Mouse (Mus musculus) layer of hippocampus, adult 11-12 months (tissue): ENCODE measurements around the gene Mecom.

Source experiments
- DNase-seq: peaks from one replicate; pipeline ENCODE4 v3.0.0; 2022; ENCODE audit warnings: low spot score

The Mecom gene

GRCm38 (mm10) chr3:30207431-30207830 lies 340.4 kb downstream of the Mecom start:
- no peak for DNase-seq

DNA sequence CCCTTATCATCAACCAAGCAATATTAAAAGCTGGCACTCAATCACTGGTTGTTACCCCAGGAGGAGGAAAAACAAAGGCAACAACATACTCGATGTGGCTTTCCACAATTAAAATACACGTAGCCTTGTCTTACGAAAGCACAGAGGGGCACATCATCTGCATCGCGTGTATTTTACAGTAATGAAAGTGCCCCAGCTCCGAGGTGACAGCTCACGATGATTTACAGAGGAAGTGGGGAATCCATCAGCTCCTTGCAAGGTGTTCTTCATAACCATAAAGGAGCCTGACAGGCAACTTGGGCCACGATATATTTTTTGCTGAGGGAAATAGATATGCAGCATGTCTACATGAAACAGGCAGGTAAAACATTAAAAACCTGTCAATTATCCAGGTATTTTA lies 341.7 kb downstream of the Mecom start:
- no peak for DNase-seq

- DNase-seq, result no peak
Measured at GRCm38 (mm10) chr3:30203764-30204163, 344.0 kb downstream of the Mecom start.

- no peak for DNase-seq
Measured at GRCm38 (mm10) chr3:30198854-30199253, 349.0 kb downstream of the Mecom start.

- DNase-seq, result no peak
Measured at GRCm38 (mm10) chr3:30198227-30198626, 349.6 kb downstream of the Mecom start.

DNA sequence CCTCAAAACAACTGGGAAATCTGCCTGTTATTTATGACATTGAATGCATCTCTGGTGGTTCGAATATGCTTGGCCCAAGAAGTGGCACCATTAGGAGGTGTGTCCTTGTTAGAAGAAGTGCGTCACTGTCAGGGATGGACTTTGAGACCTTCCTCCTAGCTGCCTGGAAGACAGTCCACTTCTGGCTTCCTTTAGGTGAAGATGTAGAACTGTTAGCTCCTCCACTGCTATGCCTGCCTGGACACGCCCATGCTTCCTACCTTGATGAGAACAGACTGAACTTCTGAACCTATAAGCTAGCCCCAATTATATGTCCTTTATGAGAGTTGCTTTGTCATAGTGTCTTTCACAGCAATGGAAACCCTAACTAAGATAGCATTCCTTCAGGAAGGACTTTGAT lies 352.6 kb downstream of the Mecom start:
- no peak for DNase-seq

GRCm38 (mm10) chr3:30192294-30193007 lies 355.4 kb downstream of the Mecom start:
- DNase-seq, result no peak

DNA sequence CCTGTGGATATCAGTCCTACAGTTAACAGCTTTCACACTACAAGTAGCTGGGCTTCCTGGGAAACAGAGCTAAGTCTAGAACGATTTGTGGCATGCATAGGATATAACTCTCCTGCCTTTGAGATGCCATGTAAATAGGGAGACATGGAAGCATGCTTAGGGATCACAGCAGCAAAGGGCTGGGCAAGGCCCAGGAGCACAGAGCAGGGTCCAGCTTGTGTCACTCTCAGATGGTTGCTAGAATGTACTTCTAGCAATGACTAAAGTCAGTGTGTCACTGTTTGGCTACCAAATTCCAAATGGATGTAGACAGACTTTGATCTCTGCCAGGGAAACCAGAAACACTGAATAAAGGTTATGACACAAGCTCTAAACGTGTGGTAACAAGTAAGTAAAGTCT lies 358.5 kb downstream of the Mecom start:
- no peak for DNase-seq

DNA sequence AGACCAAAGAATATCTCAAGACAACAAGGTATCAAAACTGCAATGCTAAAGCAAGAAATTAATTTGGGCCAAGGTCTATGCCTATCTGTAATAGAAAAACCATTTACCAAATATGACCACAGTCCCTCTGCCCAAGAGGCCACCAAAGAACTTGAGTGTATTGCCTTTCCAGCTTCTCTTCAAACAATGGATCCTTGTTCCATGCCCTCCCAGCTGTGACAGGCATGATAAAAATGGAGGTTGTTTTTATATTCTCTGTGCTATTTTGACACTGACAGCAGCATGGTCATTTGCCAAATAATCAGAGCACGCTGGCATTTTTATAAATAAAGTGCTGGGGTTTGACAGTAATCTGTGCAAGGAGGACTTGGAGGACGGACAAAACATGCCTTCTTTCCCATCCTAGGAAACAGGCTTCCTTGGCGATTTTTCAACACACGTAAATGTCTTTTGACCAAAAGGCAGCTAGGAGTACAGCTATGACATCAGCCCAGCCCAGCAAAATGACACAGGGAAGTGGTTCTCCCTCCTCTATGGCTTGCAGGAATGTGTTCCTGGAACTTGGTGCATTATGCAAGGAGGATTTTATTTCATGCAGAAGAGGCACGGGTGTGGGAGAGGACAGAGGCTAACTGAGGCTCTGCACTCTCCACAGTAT lies 359.9 kb downstream of the Mecom start:
- no peak for DNase-seq

DNA sequence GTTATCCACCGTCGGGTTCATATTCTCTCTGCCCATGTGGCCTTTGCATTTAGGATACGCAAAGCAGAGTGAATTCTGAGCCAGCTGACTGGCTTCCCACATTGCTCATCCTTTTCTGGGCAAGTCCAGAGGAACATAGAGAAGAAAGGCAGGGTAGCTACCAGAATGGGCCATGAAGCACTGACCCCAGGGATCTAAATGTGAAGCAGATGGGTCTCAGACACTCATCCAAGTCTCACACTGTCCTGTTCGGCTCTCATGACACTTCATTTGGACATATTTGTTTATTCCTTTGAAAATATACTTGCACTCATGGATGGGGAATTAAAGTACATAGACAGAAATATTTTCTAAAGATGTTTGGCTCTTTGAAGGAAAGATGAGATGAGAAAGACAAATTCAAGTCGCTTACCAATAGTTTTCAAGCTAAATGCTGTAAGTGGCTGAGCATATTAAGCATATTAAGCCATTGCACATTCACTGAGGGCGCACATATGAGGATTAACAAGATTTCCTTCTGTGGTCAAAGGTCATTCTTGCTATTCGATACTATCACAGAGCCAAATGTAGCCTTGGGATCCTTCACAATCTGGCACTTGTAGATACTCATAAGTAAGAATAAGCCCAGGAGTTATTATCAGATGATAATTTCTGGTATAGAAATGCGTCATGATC lies 365.9 kb downstream of the Mecom start:
- DNase-seq, result no peak

DNA sequence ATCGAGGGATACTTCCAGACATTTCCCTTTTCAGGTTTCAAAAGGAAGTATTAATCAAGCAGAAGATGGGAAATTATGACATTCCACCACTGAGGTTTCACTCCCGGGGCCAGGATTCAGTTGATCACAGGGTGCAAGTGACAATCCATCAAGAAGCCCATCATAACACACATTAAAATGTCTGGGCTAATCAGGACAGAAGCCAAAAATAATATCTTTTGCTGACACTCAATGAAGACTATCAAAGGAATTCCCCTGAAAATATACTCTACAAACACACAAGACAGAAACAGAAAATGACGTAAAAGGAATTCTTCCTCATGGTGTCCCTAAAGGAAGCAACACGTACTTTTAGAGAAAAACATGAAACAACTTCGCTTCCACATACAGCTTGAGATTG lies 371.2 kb downstream of the Mecom start:
- no peak for DNase-seq

- no peak for DNase-seq
Measured at GRCm38 (mm10) chr3:30173812-30174211, 374.0 kb downstream of the Mecom start.

GRCm38 (mm10) chr3:30168396-30169186 lies 379.2 kb downstream of the Mecom start:
- no peak for DNase-seq

GRCm38 (mm10) chr3:30167027-30167426 lies 380.8 kb downstream of the Mecom start:
- DNase-seq, result no peak

DNA sequence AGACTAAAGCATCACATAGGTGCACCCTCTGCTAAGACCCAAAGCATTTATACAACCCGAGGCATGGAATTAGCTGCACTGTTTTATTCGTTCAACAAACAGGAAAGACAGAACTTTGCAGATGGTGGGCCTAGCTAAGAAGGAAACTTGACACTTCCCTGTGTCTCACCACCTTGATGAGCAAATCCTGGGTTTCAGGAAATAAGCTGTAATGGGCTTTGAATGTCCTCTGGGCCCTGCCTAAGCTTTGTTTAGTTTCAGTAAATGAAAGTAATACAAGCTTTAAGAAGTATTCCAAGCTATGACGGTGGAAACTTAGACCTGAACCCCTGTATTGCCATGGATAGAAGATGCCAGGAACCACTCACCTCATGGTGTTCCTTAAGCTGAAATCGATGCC lies 383.0 kb downstream of the Mecom start:
- DNase-seq, result no peak

- no peak for DNase-seq
Measured at GRCm38 (mm10) chr3:30163390-30163789, 384.4 kb downstream of the Mecom start.

- no peak for DNase-seq
Measured at GRCm38 (mm10) chr3:30160961-30161670, 386.7 kb downstream of the Mecom start.

- no peak for DNase-seq
Measured at GRCm38 (mm10) chr3:30160346-30160745, 387.5 kb downstream of the Mecom start.

DNA sequence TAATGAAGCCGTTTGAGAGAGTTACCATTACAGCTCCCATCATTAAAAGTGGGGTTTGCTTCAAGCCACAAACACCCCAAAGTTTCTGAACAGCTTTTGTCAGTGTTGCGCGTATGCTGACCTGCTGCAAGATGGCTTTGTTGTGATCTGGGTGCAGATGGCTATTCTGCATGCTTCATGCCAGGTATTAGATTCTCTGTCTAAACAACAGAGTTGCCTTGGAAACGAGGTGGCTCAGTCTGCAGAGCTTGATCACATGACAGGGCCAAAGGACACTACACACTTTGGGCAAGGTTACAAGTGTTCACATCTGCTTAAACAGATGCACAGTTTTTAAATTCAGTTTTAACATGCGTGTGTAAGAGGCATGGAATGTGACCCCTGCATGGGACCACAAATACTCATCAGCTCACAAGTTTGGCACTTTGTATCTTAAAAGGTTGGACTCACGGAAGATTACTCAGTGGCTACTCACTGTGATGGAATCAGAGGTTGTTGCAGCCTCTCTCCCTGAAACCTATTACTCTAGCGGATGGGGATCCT lies 390.6 kb downstream of the Mecom start:
- DNase-seq, result no peak

GRCm38 (mm10) chr3:30154390-30154789 lies 393.4 kb downstream of the Mecom start:
- DNase-seq, result no peak

GRCm38 (mm10) chr3:30153923-30154331 lies 393.9 kb downstream of the Mecom start:
- no peak for DNase-seq

- DNase-seq, result no peak
Measured at GRCm38 (mm10) chr3:30150071-30150470, 397.7 kb downstream of the Mecom start.
